28 mouse cellular contexts compared by ENCODE assay signal in genomic region chr9:40366795-40367194, GRCm38 (mm10).
"Had no signal": no experiment of that assay in that cellular context is flagged by ENCODE, and none has a peak within 500 bp of the region (broad histone marks: within the 10 kb centered on the region; RNA-seq: fewer than 3 reads in every experiment).

No protein-coding gene starts in this region.

- H3K36me3 ChIP-seq: limb, embryonic 10.5 days; limb, embryonic 12.5 days; limb, embryonic 13.5 days; limb, embryonic 15.5 days; liver, embryonic 12.5 days; liver, embryonic 13.5 days; liver, embryonic 15.5 days; lung, embryonic 15.5 days; midbrain, embryonic 10.5 days; midbrain, embryonic 12.5 days; midbrain, embryonic 13.5 days; midbrain, embryonic 15.5 days; neural tube, embryonic 12.5 days had no signal

- H3K9me3 ChIP-seq: limb, embryonic 10.5 days; limb, embryonic 12.5 days; limb, embryonic 13.5 days; limb, embryonic 15.5 days; liver, embryonic 12.5 days; liver, embryonic 13.5 days; liver, embryonic 15.5 days; lung, embryonic 15.5 days; megakaryocyte, embryonic 14.5 days; midbrain, embryonic 10.5 days; midbrain, embryonic 12.5 days; midbrain, embryonic 13.5 days; midbrain, embryonic 15.5 days; neural tube, embryonic 12.5 days had no signal

- H3K4me1 ChIP-seq: limb, embryonic 12.5 days; limb, embryonic 13.5 days; limb, embryonic 15.5 days; liver, embryonic 12.5 days; liver, embryonic 13.5 days; liver, embryonic 15.5 days; lung, embryonic 15.5 days; megakaryocyte, embryonic 14.5 days; midbrain, embryonic 10.5 days; midbrain, embryonic 12.5 days; midbrain, embryonic 15.5 days; neural tube, embryonic 12.5 days had no signal

- DNase-seq: left cerebral cortex, postnatal 4 days; liver; liver, embryonic 13.5 days; liver, postnatal 0 days; lung, adult 18-20 months; lung, adult 2 months; lung, embryonic 14.5 days; lung, postnatal 10 days; lung, postnatal 14 days; lung, postnatal 36 days; lung, postnatal 4 days; midbrain, embryonic 14.5 days had no signal

- H3K27ac ChIP-seq: limb, embryonic 10.5 days; limb, embryonic 12.5 days; limb, embryonic 13.5 days; limb, embryonic 15.5 days; liver, embryonic 12.5 days; liver, embryonic 13.5 days; liver, embryonic 14.5 days; liver, embryonic 15.5 days; lung, embryonic 15.5 days; macrophage; midbrain, embryonic 10.5 days; midbrain, embryonic 12.5 days; midbrain, embryonic 13.5 days; midbrain, embryonic 15.5 days; neural tube, embryonic 12.5 days had no signal

- H3K4me3 ChIP-seq: limb, embryonic 10.5 days; limb, embryonic 12.5 days; limb, embryonic 13.5 days; limb, embryonic 15.5 days; liver, embryonic 12.5 days; liver, embryonic 13.5 days; liver, embryonic 15.5 days; lung, embryonic 15.5 days; megakaryocyte, embryonic 14.5 days; midbrain, embryonic 10.5 days; midbrain, embryonic 12.5 days; midbrain, embryonic 13.5 days; midbrain, embryonic 15.5 days; myocyte; neural tube, embryonic 12.5 days had no signal

- H3K9ac ChIP-seq: limb, embryonic 12.5 days; limb, embryonic 13.5 days; limb, embryonic 15.5 days; liver, embryonic 12.5 days; liver, embryonic 13.5 days; liver, embryonic 14.5 days; liver, embryonic 15.5 days; liver, postnatal 0 days; lung, embryonic 14.5 days; lung, embryonic 15.5 days; midbrain, embryonic 12.5 days; midbrain, embryonic 13.5 days; midbrain, embryonic 15.5 days; neural tube, embryonic 12.5 days had no signal
